ENCODE assay signal across 20 mouse cellular contexts in genomic region chr7:80959003-80959402, GRCm38 (mm10).
"Had no signal": no experiment of that assay in that cellular context is flagged by ENCODE, and none has a peak within 500 bp of the region (broad histone marks: within the 10 kb centered on the region; RNA-seq: fewer than 3 reads in every experiment).

No protein-coding gene starts in this region.

- H3K9me3 ChIP-seq: kidney, embryonic 15.5 days; lung, embryonic 15.5 days; midbrain, embryonic 12.5 days; midbrain, embryonic 15.5 days; neural tube, embryonic 12.5 days; neural tube, embryonic 15.5 days had no signal

- H3K4me1 ChIP-seq: kidney, embryonic 15.5 days; lung, embryonic 15.5 days; midbrain, embryonic 15.5 days; neural tube, embryonic 12.5 days; neural tube, embryonic 15.5 days had no signal

- H3K27me3 ChIP-seq: kidney, embryonic 15.5 days; lung, embryonic 15.5 days; midbrain, embryonic 12.5 days; midbrain, embryonic 15.5 days; neural tube, embryonic 15.5 days had no signal

- H3K4me3 ChIP-seq: kidney, embryonic 15.5 days; left cerebral cortex, adult 2 months; lung, embryonic 15.5 days; midbrain, embryonic 12.5 days; midbrain, embryonic 15.5 days; neural tube, embryonic 12.5 days; neural tube, embryonic 15.5 days had no signal

- H3K36me3 ChIP-seq: kidney, embryonic 15.5 days; lung, embryonic 15.5 days; midbrain, embryonic 12.5 days; midbrain, embryonic 15.5 days; neural tube, embryonic 12.5 days; neural tube, embryonic 15.5 days had no signal

- H3K4me2 ChIP-seq: kidney, embryonic 15.5 days; lung, embryonic 15.5 days; midbrain, embryonic 12.5 days; midbrain, embryonic 15.5 days; neural tube, embryonic 12.5 days; neural tube, embryonic 15.5 days had no signal

- ATAC-seq: midbrain, embryonic 15.5 days had no signal

- H3K27ac ChIP-seq: kidney, embryonic 15.5 days; left cerebral cortex, adult 2 months; lung, embryonic 15.5 days; midbrain, embryonic 12.5 days; midbrain, embryonic 15.5 days; neural tube, embryonic 12.5 days; neural tube, embryonic 15.5 days; stomach, postnatal 0 days had no signal

- DNase-seq: kidney, adult 11 months; kidney, adult 8-10 months; kidney, postnatal 10 days; kidney, postnatal 36 days; layer of hippocampus, postnatal 36 days; lung, adult 18-20 months; lung, postnatal 10 days; lung, postnatal 36 days; right cerebral cortex, adult 18-20 months; right cerebral cortex, postnatal 14 days; right cerebral cortex, postnatal 4 days; thymus, postnatal 25 days had no signal

- H3K9ac ChIP-seq: kidney, embryonic 15.5 days; lung, embryonic 15.5 days; midbrain, embryonic 12.5 days; midbrain, embryonic 15.5 days; neural tube, embryonic 12.5 days; neural tube, embryonic 15.5 days had no signal
